Mouse (Mus musculus): ENCODE data around the gene Map4k1.
A peak's percentile ranks its signal among the peaks of the same experiment; 100 is the strongest.
"Not testable (repeated sequence)": the region's sequence is repeated elsewhere in the genome, so short reads cannot be mapped to it uniquely, and the experiment has no call there.

Gene Map4k1

GRCm38 (mm10) chr7:28955295-28955897, 26.5 kb upstream of the Map4k1 start:
- no peak for DNase-seq (ENCODE audit: low read depth, low spot score)

GRCm38 (mm10) chr7:28956270-28956669, 25.6 kb upstream of the Map4k1 start:
- DNase-seq (ENCODE audit: low read depth, low spot score), result no peak

- DNase-seq (ENCODE audit: low read depth, low spot score), result no peak
Observed at GRCm38 (mm10) chr7:28957286-28957685, 24.6 kb upstream of the Map4k1 start.

GRCm38 (mm10) chr7:28957997-28958725, 23.7 kb upstream of the Map4k1 start:
- no peak for DNase-seq (ENCODE audit: low read depth, low spot score)

- no peak for DNase-seq (ENCODE audit: low read depth, low spot score)
Observed at GRCm38 (mm10) chr7:28958770-28959169, 23.1 kb upstream of the Map4k1 start.

GRCm38 (mm10) chr7:28959505-28960045, 22.3 kb upstream of the Map4k1 start:
- DNase-seq (ENCODE audit: low read depth, low spot score), result no peak

- no peak for DNase-seq (ENCODE audit: low read depth, low spot score)
Observed at GRCm38 (mm10) chr7:28960354-28961046, 21.4 kb upstream of the Map4k1 start.

GRCm38 (mm10) chr7:28961584-28961926, 20.3 kb upstream of the Map4k1 start:
- no peak for DNase-seq (ENCODE audit: low read depth, low spot score)

- peak; percentile 96 for DNase-seq (ENCODE audit: low read depth, low spot score)
Observed at GRCm38 (mm10) chr7:28961927-28962670, 19.8 kb upstream of the Map4k1 start, which contains the start of gene Actn4. Actn4 (minus strand) TSS chr7:28962340.

GRCm38 (mm10) chr7:28963399-28963923, 18.4 kb upstream of the Map4k1 start:
- no peak for DNase-seq (ENCODE audit: low read depth, low spot score)

GRCm38 (mm10) chr7:28965346-28965840, 16.5 kb upstream of the Map4k1 start:
- DNase-seq (ENCODE audit: low read depth, low spot score), result no peak

- DNase-seq (ENCODE audit: low read depth, low spot score), result no peak
Observed at GRCm38 (mm10) chr7:28966181-28966580, 15.7 kb upstream of the Map4k1 start.

- no peak for DNase-seq (ENCODE audit: low read depth, low spot score)
Observed at GRCm38 (mm10) chr7:28966751-28967505, 14.9 kb upstream of the Map4k1 start.

GRCm38 (mm10) chr7:28968120-28968519, 13.7 kb upstream of the Map4k1 start:
- DNase-seq (ENCODE audit: low read depth, low spot score), result not testable (repeated sequence)

GRCm38 (mm10) chr7:28969271-28969670, 12.6 kb upstream of the Map4k1 start:
- no peak for DNase-seq (ENCODE audit: low read depth, low spot score)

GRCm38 (mm10) chr7:28969672-28970394, 12.0 kb upstream of the Map4k1 start:
- DNase-seq (ENCODE audit: low read depth, low spot score), result no peak

GRCm38 (mm10) chr7:28971029-28971428, 10.8 kb upstream of the Map4k1 start:
- DNase-seq (ENCODE audit: low read depth, low spot score), result no peak

- DNase-seq (ENCODE audit: low read depth, low spot score), result no peak
Observed at GRCm38 (mm10) chr7:28971770-28972269, 10.0 kb upstream of the Map4k1 start.

GRCm38 (mm10) chr7:28972542-28972985, 9.3 kb upstream of the Map4k1 start:
- no peak for DNase-seq (ENCODE audit: low read depth, low spot score)

GRCm38 (mm10) chr7:28973025-28973424, 8.8 kb upstream of the Map4k1 start:
- no peak for DNase-seq (ENCODE audit: low read depth, low spot score)

Measured in WW6 (cell line).